Mouse (Mus musculus) erythroblast, embryonic 14.5 days (primary cell): ENCODE measurements around the gene Gm47985.
"Not testable (repeated sequence)": the region's sequence is repeated elsewhere in the genome, so short reads cannot be mapped to it uniquely, and the experiment has no call there.

ENCODE experiments used
- GATA1 ChIP-seq: IDR thresholded peaks from 2 replicates; pipeline ENCODE4 v1.6.1; 2012; ENCODE audit warnings: low read length, inconsistent platforms, mixed read lengths
- TAL1 ChIP-seq: IDR thresholded peaks from 3 replicates; pipeline ENCODE4 v1.6.1; 2012; ENCODE audit warnings: low read length, inconsistent platforms, mixed read lengths

DNA sequence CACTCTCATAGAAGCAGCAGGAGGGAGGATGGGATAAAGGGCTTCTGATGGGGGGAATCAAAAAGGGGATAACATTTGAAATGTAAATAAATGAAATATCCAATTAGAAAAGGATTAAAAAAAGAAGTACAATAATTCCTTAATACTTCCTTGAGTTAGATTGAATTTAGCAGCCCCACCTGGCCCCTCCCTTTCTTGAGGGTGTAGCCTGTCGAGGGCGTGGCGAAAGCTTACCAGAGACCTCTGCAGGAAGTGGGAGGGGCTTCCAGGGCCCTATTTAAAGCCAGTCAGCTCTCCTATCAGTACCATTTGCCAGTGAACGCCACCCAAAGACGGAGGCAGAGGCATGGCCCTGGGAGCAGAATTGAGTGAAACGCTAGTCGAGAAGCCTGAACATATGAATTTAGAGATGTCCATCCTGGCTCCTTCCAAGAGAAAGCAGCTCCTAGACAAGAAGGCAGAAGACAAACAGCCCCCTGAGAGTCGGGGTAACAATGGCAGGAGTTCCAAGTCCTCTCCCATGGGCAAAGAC, 27.6 kb downstream of the Gm47985 start, which contains the start of gene Gm47996:
- not testable (repeated sequence) for TF ChIP-seq GATA1, TAL1
